Mouse (Mus musculus) myocyte (in vitro differentiated cells): ENCODE data around the gene Ceacam20. TPM values are rescaled to one million over a fixed set of nuclear protein-coding genes. Genes with fewer than 3 reads are reported as not detected.

Experiments used
- H3K27me3 ChIP-seq: one replicate; pipeline ENCODE4 v1.6.1; 2011; ENCODE audit not compliant: control insufficient read depth, insufficient read depth, insufficient read length
- H3K36me3 ChIP-seq: one replicate; pipeline ENCODE4 v1.6.1; 2011; ENCODE audit not compliant: control insufficient read depth, insufficient read depth
- H3K4me2 ChIP-seq: one replicate; pipeline ENCODE4 v1.6.1; 2011; ENCODE audit warnings: low read depth, control low read depth
- H3K4me3 ChIP-seq: one replicate; pipeline ENCODE4 v1.5.1; 2011; ENCODE audit warnings: mild to moderate bottlenecking, control low read depth, moderate library complexity
- H3K79me2 ChIP-seq: one replicate; pipeline ENCODE4 v1.6.1; 2011; ENCODE audit not compliant: control insufficient read depth, insufficient read depth
- H3ac ChIP-seq: one replicate; pipeline ENCODE4 v1.6.1; 2011; ENCODE audit not compliant: control insufficient read depth, insufficient read length
- CEBPB ChIP-seq: IDR thresholded peaks from 2 replicates; pipeline ENCODE4 v1.6.1; 2011; ENCODE audit warnings: mild to moderate bottlenecking, moderate library complexity; ENCODE audit not compliant: poor library complexity, insufficient read depth, severe bottlenecking
- E2F4 ChIP-seq: IDR thresholded peaks from one replicate; pipeline ENCODE4 v1.6.1; 2011; ENCODE audit warnings: mild to moderate bottlenecking, control low read depth, moderate library complexity; ENCODE audit not compliant: insufficient read depth
- MAX ChIP-seq: IDR thresholded peaks from one replicate; pipeline ENCODE4 v1.6.1; 2011; ENCODE audit warnings: low read depth, mild to moderate bottlenecking, control low read depth
- MYOD1 ChIP-seq, 3 experiments: IDR thresholded peaks; one replicate each; pipeline ENCODE4 v1.6.1; 2011; ENCODE audit warnings: control low read depth in 2 of 3, low read depth in 2 of 3, mild to moderate bottlenecking in 2 of 3, moderate library complexity in 1 of 3; ENCODE audit not compliant: insufficient read length in 2 of 3, control insufficient read depth in 1 of 3
- MYOG ChIP-seq, 3 experiments: IDR thresholded peaks; one replicate each; pipeline ENCODE4 v1.6.1; 2011; ENCODE audit warnings: control low read depth in 2 of 3, low read depth in 2 of 3, mild to moderate bottlenecking in 2 of 3; ENCODE audit not compliant: insufficient read length in 2 of 3, control insufficient read depth in 1 of 3, insufficient read depth in 1 of 3
- POLR2A ChIP-seq: IDR thresholded peaks from one replicate; pipeline ENCODE4 v1.6.1; 2011; ENCODE audit warnings: low read depth, mild to moderate bottlenecking, control low read depth, moderate library complexity; ENCODE audit not compliant: insufficient read length
- POLR2AphosphoS2 ChIP-seq: IDR thresholded peaks from one replicate; pipeline ENCODE4 v1.6.1; 2011; ENCODE audit warnings: low read depth, control low read depth; ENCODE audit not compliant: insufficient read length
- REST ChIP-seq: IDR thresholded peaks from one replicate; pipeline ENCODE4 v1.6.1; 2011; ENCODE audit warnings: mild to moderate bottlenecking, control low read depth, moderate library complexity; ENCODE audit not compliant: insufficient read depth, insufficient read length
- SRF ChIP-seq: IDR thresholded peaks from one replicate; pipeline ENCODE4 v1.6.1; 2011; ENCODE audit warnings: low read depth; ENCODE audit not compliant: control insufficient read depth, insufficient read length
- TCF12 ChIP-seq: IDR thresholded peaks from one replicate; pipeline ENCODE4 v1.6.1; 2011; ENCODE audit warnings: mild to moderate bottlenecking, control low read depth; ENCODE audit not compliant: poor library complexity, insufficient read depth, severe bottlenecking
- TCF3 ChIP-seq: IDR thresholded peaks from one replicate; pipeline ENCODE4 v1.6.1; 2011; ENCODE audit warnings: low read depth, control low read depth; ENCODE audit not compliant: insufficient read length
- USF1 ChIP-seq: IDR thresholded peaks from one replicate; pipeline ENCODE4 v1.6.1; 2011; ENCODE audit warnings: low read depth, mild to moderate bottlenecking, control low read depth, moderate library complexity
- polyA plus RNA-seq: library from polyadenylated mRNA; unstranded; fragments of >200 nt; fragmentation: generic; extraction: Trizol; gene quantifications from one replicate; pipeline ENCODE4 v1.2.1, GENCODE M21; 2012; ENCODE audit warnings: missing spikeins

The Ceacam20 gene
- polyA plus RNA-seq, 1 experiment, result not detected

DNA sequence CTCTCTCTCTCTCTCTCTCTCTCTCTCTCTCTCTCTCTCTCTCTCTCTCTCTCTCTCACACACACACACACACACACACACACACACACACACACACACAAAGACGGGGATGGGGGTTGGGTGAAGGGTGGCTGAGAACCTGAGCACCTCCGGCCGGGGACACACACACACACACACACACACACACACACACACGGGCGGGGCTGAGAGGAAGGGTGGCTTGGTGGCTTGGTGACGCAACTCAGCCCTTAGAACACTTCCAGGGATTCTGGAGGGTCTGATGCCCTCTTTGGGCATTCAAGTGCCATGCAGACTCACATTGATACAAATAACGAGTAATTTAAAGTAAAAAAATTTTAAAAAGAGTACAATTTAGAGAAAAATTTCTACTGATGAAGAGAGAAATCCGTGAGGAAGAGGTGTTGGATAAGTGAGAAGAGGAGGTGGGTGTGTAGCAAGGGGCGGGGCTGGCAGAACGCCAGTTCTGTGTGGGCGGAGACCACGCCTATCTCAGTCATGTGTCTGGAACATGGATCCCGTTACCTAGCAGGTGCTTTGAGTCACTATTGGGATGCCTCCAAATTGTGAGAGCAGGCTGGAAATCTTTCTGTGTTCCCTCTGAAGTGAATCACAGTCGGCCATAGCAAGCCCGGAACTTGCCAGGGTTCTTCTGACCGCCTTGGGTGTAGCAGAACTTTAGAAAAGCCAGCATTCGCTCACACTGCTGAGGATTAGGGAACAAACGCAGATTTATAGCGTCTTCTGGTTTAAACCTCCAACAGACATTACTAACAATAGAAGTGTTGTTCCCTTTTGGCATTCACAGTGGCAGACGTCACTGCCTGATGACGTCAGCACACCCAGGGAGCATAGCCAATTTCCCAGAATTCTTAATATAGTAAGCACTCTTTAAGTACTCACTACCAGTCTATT is 32.1 kb upstream of the Ceacam20 start:
- no peak for TF ChIP-seq MAX
- TF ChIP-seq MYOD1 (IDR thresholded peaks at IDR 0.05; ENCODE audit: control insufficient read depth in 1 of 3, insufficient read length in 2 of 3, low read depth in 2 of 3), result peak in 2 of 3 experiments; percentile 72 to 89
- peak in 2 of 3 experiments; percentile 44 to 84 for TF ChIP-seq MYOG (IDR thresholded peaks at IDR 0.05; ENCODE audit: control insufficient read depth in 1 of 3, insufficient read depth in 1 of 3, insufficient read length in 2 of 3, low read depth in 2 of 3)
- TF ChIP-seq POLR2AphosphoS2, result no peak
- TF ChIP-seq E2F4, result no peak
- peak; percentile 35 for TF ChIP-seq TCF12
- no peak for TF ChIP-seq USF1
- TF ChIP-seq CEBPB, result no peak
- no peak for TF ChIP-seq SRF
- TF ChIP-seq REST, result no peak
- TF ChIP-seq POLR2A, result no peak
- no peak for TF ChIP-seq TCF3
- Histone ChIP-seq H3K4me2 (peak overlapping the region; percentile 58), H3K79me2 (no peaks in the 10 kb centered on the region), H3K36me3 (no peaks in the 10 kb centered on the region), H3K27me3 (no peaks in the 10 kb centered on the region), H3ac (no peak overlapping the region), H3K4me3 (no peak overlapping the region)

DNA sequence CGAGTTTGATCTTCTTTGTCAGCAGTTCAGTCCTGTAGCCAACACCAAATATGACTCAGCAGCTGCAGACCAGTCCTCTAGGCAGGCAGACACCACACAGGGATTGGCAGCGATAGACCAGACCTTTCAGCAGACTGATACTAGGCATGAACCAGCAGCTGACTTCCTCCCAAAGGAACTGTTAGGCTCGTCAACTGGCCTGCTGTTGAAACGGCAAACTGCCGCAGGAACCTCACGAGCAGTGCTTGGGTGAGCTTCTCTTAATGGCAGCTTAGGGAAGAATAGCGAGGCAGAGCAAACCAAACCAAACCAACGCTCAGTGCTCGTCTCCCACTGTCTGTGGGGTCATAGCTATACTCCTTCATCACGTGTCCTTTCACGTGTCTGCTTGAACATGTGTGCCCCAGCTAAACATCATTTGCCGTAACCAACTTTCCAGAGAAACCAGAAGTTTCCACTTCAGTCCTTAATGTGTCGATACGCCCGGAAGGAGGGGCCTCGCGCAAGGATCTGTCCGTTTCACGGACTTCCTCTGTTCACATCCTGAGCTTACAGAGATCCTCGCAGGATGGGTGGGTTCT is 30.0 kb upstream of the Ceacam20 start:
- no peak overlapping the region for H3K4me2 ChIP-seq
- H3ac ChIP-seq, result no peak overlapping the region
- H3K4me3 ChIP-seq, result no peak overlapping the region
- TF ChIP-seq MYOG (IDR thresholded peaks at IDR 0.05; ENCODE audit: control insufficient read depth in 1 of 3, insufficient read depth in 1 of 3, insufficient read length in 2 of 3, low read depth in 2 of 3) (peak in 1 of 3 experiments; percentile 40), POLR2A (no peak), MAX (no peak), TCF3 (no peak), REST (no peak), MYOD1 (IDR thresholded peaks at IDR 0.05; ENCODE audit: control insufficient read depth in 1 of 3, insufficient read length in 2 of 3, low read depth in 2 of 3) (peak; percentile 41 to 67 (median 55)), USF1 (no peak), E2F4 (no peak), POLR2AphosphoS2 (no peak), TCF12 (no peak)
- H3K79me2 ChIP-seq, result no peaks in the 10 kb centered on the region
- no peaks in the 10 kb centered on the region for H3K36me3 ChIP-seq
- no peaks in the 10 kb centered on the region for H3K27me3 ChIP-seq

DNA sequence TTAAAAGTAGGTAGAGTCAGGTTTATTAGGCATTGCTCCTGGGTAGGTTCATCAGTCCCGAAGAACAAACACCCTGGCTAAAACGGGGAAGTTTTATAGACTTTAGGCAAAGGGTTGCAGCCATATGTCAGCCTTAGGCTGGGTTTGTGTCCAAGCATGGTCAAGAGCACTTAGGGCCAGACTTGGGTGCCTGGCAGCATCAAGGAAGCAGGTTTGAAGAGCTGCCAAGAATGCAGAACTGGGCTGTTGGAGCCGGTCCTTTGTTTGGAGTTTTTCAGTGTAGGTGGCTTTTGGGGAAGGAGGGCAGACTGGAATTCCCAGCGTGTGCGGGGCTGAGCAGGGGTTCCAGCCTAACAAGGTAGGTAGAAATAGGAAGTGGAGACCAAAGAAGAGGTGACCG is 29.3 kb upstream of the Ceacam20 start:
- Histone ChIP-seq H3K4me3 (no peak overlapping the region), H3K36me3 (no peaks in the 10 kb centered on the region), H3K4me2 (peak overlapping the region; percentile 6), H3K79me2 (no peaks in the 10 kb centered on the region), H3ac (no peak overlapping the region), H3K27me3 (no peaks in the 10 kb centered on the region)
- TF ChIP-seq POLR2A (no peak), MYOD1 (IDR thresholded peaks at IDR 0.05; ENCODE audit: control insufficient read depth in 1 of 3, insufficient read length in 2 of 3, low read depth in 2 of 3) (no peak), MYOG (IDR thresholded peaks at IDR 0.05; ENCODE audit: control insufficient read depth in 1 of 3, insufficient read depth in 1 of 3, insufficient read length in 2 of 3, low read depth in 2 of 3) (no peak), E2F4 (no peak), USF1 (no peak), CEBPB (no peak), TCF12 (no peak), MAX (no peak)

DNA sequence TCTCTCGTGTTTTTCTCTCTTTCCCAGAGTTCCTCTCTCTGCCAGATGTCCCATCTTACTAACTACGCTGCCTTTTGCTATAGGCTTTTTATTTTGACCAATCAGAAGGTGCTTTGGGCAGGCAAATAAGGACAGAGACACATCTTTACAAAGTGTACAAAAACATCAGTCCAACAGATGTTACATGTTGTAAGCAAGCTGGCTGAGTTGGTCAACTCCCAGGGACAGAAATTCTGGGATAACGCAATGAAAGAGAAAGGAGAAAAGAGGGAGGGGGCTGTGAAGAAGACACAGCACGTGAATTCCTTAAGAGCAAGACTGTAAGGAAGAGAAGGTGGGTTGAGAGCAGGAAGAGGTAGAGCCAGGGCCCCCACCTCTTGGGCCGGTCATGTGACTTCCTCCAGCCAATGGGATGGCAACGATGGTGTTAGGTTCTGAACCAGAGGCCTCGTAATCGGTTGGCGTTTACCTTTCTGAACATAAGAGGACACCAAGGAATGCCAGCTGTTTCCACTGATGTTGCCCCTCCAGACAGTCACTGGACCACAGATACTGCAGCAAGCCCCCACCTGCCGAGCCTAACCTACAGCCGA is 27.9 kb upstream of the Ceacam20 start:
- no peak overlapping the region for H3K4me2 ChIP-seq
- H3K4me3 ChIP-seq, result no peak overlapping the region
- no peaks in the 10 kb centered on the region for H3K79me2 ChIP-seq
- no peaks in the 10 kb centered on the region for H3K27me3 ChIP-seq
- no peak for TF ChIP-seq MYOD1 (IDR thresholded peaks at IDR 0.05; ENCODE audit: control insufficient read depth in 1 of 3, insufficient read length in 2 of 3, low read depth in 2 of 3)
- no peak for TF ChIP-seq E2F4
- TF ChIP-seq USF1, result no peak
- no peak for TF ChIP-seq SRF
- TF ChIP-seq POLR2A, result no peak
- no peaks in the 10 kb centered on the region for H3K36me3 ChIP-seq
- no peak overlapping the region for H3ac ChIP-seq
